Mouse (Mus musculus) midbrain, embryonic 15.5 days (tissue): ENCODE measurements around the gene Phf7. TPM values are rescaled to one million over a fixed set of nuclear protein-coding genes. Genes with fewer than 3 reads are reported as not detected.
A peak's percentile ranks its signal among the peaks of the same experiment; 100 is the strongest.

ENCODE experiments used
- ATAC-seq: fragments of 200-750 bp; cut with Nextera tagmentation; replicated peaks from 2 replicates; pipeline ENCODE4 v1.8.0; 2017; ENCODE audit warnings: moderate TSS enrichment
- H3K27ac ChIP-seq: fragments of 300-500 bp; sonication (generic); 2 replicates; pipeline ENCODE4 v1.5.1; 2015; ENCODE audit warnings: mild to moderate bottlenecking, inconsistent platforms
- H3K27me3 ChIP-seq: fragments of 300-500 bp; sonication (generic); replicated peaks from 2 replicates; pipeline ENCODE4 v1.6.1; 2015; ENCODE audit warnings: inconsistent platforms
- H3K36me3 ChIP-seq: fragments of 300-500 bp; sonication (generic); replicated peaks from 2 replicates; pipeline ENCODE4 v1.6.1; 2015; ENCODE audit warnings: inconsistent platforms
- H3K4me1 ChIP-seq: fragments of 300-500 bp; sonication (generic); 2 replicates; pipeline ENCODE4 v1.6.1; 2015; ENCODE audit warnings: inconsistent platforms
- H3K4me2 ChIP-seq: fragments of 300-500 bp; sonication (generic); 2 replicates; pipeline ENCODE4 v1.6.1; 2015; ENCODE audit warnings: inconsistent platforms, mild to moderate bottlenecking, moderate library complexity
- H3K4me3 ChIP-seq: fragments of 300-500 bp; sonication (generic); 2 replicates; pipeline ENCODE4 v1.5.1; 2015; ENCODE audit warnings: mild to moderate bottlenecking, inconsistent platforms
- H3K9ac ChIP-seq: fragments of 300-500 bp; sonication (generic); 2 replicates; pipeline ENCODE4 v1.6.1; 2015; ENCODE audit warnings: mild to moderate bottlenecking, inconsistent platforms
- H3K9me3 ChIP-seq: fragments of 300-500 bp; sonication (generic); 2 replicates; pipeline ENCODE4 v1.6.1; 2016; ENCODE audit warnings: inconsistent platforms
- WGBS: fragments of 180-500 bp; shearing (Covaris S2); methylation state at CpG from one replicate; pipeline ENCODE4 v1.1.7; 2015; ENCODE audit warnings: mixed read lengths; 5-methylcytosine and 5-hydroxymethylcytosine counted together
- polyA plus RNA-seq: library from polyadenylated mRNA; unstranded; fragments of >200 nt; fragmentation: Nextera tagmentation; extraction: Ambion mirVana; gene quantifications from 2 replicates; pipeline ENCODE4 v1.2.1, GENCODE M21; 2015

The Phf7 gene
- polyA plus RNA-seq, 1 experiment from 2014 or later: 9.9 TPM

DNA sequence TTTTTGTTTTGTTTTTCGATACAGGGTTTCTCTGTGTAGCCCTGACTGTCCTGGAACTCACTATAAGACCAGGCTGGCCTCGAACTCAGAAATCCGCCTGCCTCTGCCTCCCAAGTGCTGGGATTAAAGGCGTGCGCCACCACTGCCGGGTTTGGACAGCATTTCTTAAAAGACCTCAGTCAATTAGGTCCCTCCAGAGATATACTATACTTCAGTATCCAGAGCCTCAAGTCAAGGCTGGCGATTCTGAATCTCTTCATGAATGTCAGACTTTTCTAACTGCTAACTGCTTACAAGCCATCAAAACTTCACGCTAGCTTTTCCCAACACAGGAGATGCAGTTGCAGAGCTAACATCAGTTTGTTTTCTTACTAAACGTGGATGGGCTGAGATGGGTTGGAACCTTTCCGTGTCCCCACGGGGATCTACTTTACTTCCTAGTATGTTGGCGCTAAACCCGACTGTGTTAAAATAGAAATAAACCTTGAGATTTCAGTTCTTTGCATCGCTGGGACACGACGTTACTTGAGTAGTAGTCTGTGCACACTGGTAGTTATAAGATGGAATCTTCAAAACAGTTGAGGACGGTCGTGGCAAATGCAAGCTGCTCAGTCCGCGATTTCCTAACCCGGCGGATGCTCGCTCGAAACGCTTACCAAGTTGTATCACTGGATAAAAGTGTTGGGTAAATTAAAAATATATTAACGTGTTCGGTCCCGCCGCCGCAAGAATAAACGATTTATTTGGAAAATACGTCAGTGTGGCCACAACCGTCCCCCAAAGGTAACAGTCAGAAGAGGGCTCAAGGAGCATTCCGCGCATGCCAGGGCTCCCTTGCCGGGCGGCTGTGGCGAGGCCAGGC, 664 bp downstream of the Phf7 start:
- peaks cover 17% of the 10 kb centered on the region for H3K36me3 ChIP-seq
- 21% methylated on average over 38 of the region's 38 CpGs for WGBS
- H3K9ac ChIP-seq: peak overlapping the region; percentile 100
- H3K27ac ChIP-seq: peak overlapping the region; percentile 92
- peak overlapping the region; percentile 63 for H3K4me2 ChIP-seq
- H3K4me1 ChIP-seq: peaks cover 23% of the 10 kb centered on the region
- H3K27me3 ChIP-seq: no peaks in the 10 kb centered on the region
- peak overlapping the region; percentile 98 for H3K4me3 ChIP-seq
- H3K9me3 ChIP-seq: no peaks in the 10 kb centered on the region
- peak; percentile 25; the same call in 1 of the 2 replicates for ATAC-seq

DNA sequence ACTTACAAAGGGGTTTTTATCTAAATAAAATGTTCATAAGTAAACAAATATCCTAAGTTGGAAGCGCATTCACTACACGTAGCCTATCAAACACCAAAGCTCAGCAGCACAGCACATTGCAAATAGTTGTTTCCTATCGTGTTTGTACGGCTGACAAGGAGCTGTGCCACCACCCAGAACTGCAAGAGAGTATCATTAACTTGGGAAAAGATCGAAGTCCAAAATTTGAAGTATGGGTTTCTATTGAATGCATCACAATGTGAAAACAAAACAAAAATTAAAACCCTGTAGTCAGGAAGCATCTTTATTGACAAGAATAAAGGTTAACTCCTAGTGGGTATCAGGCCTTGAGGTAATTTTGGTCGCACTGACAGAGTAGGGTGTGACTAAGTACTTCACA, 2.7 kb downstream of the Phf7 start:
- Histone ChIP-seq H3K4me1 (peaks cover 22% of the 10 kb centered on the region), H3K36me3 (no peaks in the 10 kb centered on the region), H3K4me2 (no peak overlapping the region), H3K9me3 (no peaks in the 10 kb centered on the region), H3K27ac (no peak overlapping the region), H3K9ac (no peak overlapping the region), H3K27me3 (no peaks in the 10 kb centered on the region), H3K4me3 (no peak overlapping the region)
- ATAC-seq: no peak
- 92% methylated on average over 6 of the region's 6 CpGs for WGBS

DNA sequence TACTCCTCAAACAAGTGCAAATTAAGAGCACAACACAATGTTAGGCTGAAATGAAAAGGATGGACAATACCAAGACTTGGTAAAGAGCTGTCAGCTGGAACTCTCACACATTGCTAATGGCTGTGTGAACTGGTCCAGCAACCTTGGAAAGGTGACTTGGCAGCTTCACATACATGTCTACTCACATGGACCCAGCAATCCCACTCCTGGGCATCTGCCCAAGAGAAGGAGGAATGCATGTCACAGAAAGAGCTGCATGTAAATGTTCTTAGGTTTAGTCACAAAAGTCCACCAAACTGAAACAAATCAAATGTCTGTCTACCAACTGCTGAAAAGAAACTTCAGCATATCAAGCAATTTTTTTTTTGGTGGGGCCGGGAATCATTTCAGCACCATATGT, 5.2 kb downstream of the Phf7 start:
- 69% methylated on average over 1 of the region's 1 CpGs for WGBS
- ATAC-seq: no peak
- H3K4me3 ChIP-seq: no peak overlapping the region

DNA sequence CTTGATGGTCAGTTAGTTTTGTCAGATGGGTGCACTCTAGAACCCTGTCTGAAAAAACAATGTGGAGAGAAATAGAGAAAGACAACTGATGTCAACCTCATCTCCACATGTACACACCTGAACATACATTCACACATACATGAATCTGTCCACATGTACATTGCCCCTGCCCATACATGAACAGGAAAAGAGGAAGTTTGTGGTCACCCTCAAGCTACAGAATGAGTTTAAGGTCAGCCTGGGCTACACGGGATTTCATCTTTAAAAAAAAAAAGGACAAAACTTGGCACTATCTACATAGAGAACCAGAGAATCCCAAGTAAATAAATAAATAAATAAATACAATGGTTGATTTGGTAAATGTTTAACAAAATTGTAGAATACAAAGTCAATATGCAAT, 6.3 kb downstream of the Phf7 start:
- no peaks in the 10 kb centered on the region for H3K9me3 ChIP-seq
- no peak overlapping the region for H3K27ac ChIP-seq
- no peak for ATAC-seq
- H3K4me2 ChIP-seq: no peak overlapping the region
- WGBS: 95% methylated on average over 1 of the region's 1 CpGs
- H3K9ac ChIP-seq: no peak overlapping the region
- H3K27me3 ChIP-seq: no peaks in the 10 kb centered on the region
- no peaks in the 10 kb centered on the region for H3K36me3 ChIP-seq
- H3K4me3 ChIP-seq: no peak overlapping the region
- H3K4me1 ChIP-seq: peaks cover under 1% of the 10 kb centered on the region

More for the DNA sequence above, 5.2 kb downstream of the Phf7 start:
- H3K27ac ChIP-seq: no peak overlapping the region
- no peaks in the 10 kb centered on the region for H3K9me3 ChIP-seq
- no peaks in the 10 kb centered on the region for H3K36me3 ChIP-seq
- no peak overlapping the region for H3K9ac ChIP-seq
- H3K27me3 ChIP-seq: no peaks in the 10 kb centered on the region
- H3K4me1 ChIP-seq: peaks cover 9% of the 10 kb centered on the region
- H3K4me2 ChIP-seq: no peak overlapping the region

DNA sequence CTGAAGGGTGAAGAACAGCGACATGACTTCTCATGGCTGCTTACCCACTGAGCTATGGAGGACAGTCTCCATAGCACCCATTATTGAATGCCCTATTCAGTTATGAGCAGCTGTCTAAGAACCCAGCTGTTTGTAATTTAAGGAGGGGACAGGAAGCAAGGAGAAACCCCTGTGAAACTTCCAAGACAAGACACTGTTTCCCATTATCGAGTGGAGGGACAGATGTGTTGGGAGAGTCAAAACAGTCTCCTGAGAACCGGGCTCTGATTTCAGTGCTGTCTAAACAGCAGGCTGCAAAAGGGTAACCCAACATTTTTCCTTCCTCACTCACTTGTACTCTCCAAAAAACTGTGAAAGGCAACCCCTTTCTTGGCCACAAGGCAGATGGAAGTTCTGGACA, 10.6 kb downstream of the Phf7 start:
- Histone ChIP-seq H3K9ac (no peak overlapping the region), H3K27me3 (no peaks in the 10 kb centered on the region), H3K4me2 (no peak overlapping the region), H3K27ac (no peak overlapping the region), H3K4me3 (no peak overlapping the region), H3K4me1 (no peaks in the 10 kb centered on the region), H3K36me3 (no peaks in the 10 kb centered on the region), H3K9me3 (no peaks in the 10 kb centered on the region)
- WGBS: 87% methylated on average over 3 of the region's 3 CpGs
- ATAC-seq: no peak

DNA sequence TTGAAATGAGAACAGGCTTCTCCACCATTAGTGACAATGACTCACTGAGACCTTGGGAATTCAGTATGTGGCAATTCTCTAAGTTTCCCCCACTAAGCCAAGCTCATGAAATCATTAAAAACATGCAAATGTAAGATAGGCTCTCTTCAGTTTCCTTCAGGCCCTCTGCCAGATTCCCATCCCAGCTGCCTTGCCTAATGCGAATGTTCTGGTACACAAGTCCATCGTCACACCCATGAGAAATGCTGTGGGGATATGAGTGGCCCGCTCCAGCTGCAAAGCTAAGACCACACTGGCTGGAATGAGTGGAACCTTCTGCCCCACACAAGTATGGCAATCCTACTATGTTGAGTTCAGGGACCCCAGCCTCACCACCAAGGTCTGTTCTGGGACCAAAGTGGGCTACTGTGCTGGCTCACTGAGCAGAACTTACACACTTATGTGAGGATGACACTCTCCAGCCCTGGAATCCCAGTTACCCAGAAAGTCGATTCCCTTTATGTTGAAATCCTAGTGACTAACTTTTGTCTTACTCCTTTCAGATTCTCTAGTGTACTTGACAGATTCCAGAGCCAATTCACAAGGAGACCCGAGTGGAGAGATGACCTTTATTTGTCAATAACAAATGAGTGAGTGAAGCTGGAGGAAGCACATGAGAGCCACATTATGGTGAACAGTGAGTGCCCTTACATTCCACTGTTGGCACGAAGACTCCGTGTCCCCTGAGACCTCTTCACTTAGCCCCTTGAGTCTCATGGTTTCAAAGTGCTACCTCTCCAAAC, 13.8 kb downstream of the Phf7 start:
- Histone ChIP-seq H3K27ac (no peak overlapping the region), H3K9me3 (no peaks in the 10 kb centered on the region), H3K4me3 (no peak overlapping the region), H3K9ac (no peak overlapping the region), H3K4me2 (no peak overlapping the region), H3K4me1 (no peaks in the 10 kb centered on the region), H3K27me3 (no peaks in the 10 kb centered on the region), H3K36me3 (no peaks in the 10 kb centered on the region)
- ATAC-seq: no peak
- WGBS: 88% methylated on average over 7 of the region's 7 CpGs

DNA sequence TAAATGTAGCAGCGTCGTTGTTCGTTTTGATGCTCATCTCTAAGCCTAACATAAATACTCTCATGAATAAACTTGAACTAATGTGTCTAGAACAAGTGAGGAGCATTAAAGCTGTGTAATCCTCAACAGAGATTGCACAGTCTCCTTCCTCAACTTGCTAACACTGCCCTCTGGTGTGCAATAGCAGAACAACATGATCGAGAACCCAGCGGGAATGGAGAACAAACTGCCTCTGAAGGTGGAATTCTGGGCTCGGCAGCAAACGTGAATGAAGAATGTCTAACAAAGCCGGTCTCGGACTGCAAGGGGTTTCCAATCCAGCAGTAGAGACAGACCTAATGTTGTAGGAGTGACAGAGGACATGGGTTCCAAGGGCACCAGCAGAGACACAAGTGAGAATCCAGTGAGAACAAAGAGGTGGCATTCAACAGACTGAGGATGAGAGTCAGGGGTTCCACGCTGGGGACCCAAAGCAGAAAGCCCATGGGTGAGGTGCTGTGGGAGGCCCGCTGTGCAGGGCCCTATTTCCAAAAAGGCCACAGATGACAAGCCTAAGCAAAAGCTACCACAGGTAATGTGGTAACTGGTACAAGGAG, 17.0 kb downstream of the Phf7 start:
- H3K4me3 ChIP-seq: no peak overlapping the region
- H3K27ac ChIP-seq: no peak overlapping the region
- H3K9me3 ChIP-seq: no peaks in the 10 kb centered on the region
- 19% methylated on average over 11 of the region's 11 CpGs for WGBS
- peak overlapping the region; percentile 8; the same call in 1 of the 2 replicates for H3K4me2 ChIP-seq
- peak; percentile 50; the same call in 1 of the 2 replicates for ATAC-seq
- H3K36me3 ChIP-seq: no peaks in the 10 kb centered on the region
- no peaks in the 10 kb centered on the region for H3K4me1 ChIP-seq
- no peak overlapping the region for H3K9ac ChIP-seq
- no peaks in the 10 kb centered on the region for H3K27me3 ChIP-seq

DNA sequence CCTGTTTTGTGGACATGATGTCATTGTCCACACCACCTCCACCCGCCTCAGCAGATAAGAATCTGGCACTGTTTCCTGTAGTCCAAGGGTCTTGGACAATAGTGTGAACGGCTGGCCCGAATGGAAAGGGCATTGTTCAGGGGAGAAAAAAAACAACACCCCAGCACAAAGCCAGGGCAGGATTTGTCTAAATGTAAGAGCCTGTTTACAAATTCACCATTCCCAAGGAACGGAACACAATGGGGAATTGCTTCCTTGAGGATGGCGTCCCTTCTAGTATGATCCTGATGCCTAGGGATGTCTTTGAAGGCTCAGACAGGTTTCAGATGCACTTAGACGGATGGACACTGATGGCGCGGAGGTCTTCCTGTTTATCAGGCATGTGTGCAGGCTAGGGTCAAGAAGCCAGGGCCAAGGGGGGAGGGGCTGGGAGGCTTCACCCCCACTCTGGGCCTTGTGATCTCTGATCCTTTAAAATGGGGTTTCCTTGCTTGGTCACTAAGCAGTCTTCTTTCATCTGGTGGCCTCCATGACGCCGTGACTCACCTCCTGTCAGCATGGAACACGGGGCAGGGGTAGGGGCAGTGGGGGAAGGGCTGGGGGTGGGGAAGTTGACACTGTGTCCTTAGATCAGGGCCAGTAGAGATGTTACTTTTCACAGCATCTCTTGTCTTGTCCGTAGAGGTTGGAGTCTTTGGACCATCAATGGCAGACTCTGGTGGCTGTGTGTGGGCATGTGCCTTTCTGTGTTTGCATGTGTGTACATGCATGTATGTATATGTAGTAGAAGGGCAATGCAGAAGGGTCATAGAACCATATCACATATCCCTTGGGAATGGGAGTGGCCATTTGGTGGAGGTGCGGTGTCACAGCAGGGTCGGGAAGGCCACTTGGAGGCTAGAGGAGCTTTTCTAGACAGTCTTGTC, 17.8 kb downstream of the Phf7 start:
- no peak overlapping the region for H3K27ac ChIP-seq
- WGBS: 89% methylated on average over 14 of the region's 14 CpGs

DNA sequence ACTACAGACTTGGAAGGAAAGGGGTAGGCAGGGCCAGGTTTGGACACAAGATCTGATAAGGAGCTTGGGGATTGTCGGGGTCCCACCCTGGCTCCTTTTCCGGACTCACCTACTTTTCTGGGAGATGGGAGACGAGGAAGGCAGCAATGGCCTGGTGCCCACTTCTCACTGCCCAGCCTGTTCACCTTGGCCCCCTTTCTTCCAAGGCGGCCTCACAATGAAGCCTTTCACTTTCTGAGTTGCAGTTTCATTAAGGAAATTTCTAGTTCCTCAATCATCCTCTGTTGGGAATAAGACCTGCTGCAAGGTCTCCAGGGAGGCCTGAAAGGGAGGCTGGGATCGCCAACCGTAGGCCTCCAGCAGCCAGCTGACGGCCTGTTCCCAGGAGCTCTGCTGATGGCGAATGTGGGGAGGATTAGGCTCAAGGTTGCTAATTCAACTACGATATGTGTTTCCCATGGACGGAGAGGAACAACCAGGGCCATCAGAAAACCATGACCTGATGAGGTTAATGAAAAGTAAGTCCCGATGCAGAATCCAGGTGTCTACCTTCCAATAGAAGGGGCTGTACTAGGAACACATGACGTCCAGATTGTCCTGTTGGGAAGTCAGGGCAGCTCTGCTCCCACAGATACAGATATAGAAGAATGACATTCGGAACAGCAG, 18.6 kb downstream of the Phf7 start:
- 79% methylated on average over 13 of the region's 13 CpGs for whole genome bisulfite sequencing
- H3K4me3 ChIP-seq: no peak overlapping the region
- no peak overlapping the region for H3K4me2 ChIP-seq
- no peaks in the 10 kb centered on the region for H3K4me1 ChIP-seq
- no peaks in the 10 kb centered on the region for H3K36me3 ChIP-seq
- H3K9ac ChIP-seq: no peak overlapping the region
- H3K27ac ChIP-seq: no peak overlapping the region
- no peaks in the 10 kb centered on the region for H3K9me3 ChIP-seq
- H3K27me3 ChIP-seq: no peaks in the 10 kb centered on the region
- ATAC-seq: no peak

More for the DNA sequence above, 17.8 kb downstream of the Phf7 start:
- H3K4me3 ChIP-seq: no peak overlapping the region
- no peaks in the 10 kb centered on the region for H3K36me3 ChIP-seq
- 0 out of 2 replicates have a peak, but pooled peaks have one; percentile 33 for ATAC-seq
- H3K9me3 ChIP-seq: no peaks in the 10 kb centered on the region
- H3K9ac ChIP-seq: no peak overlapping the region
- no peaks in the 10 kb centered on the region for H3K4me1 ChIP-seq
- no peak overlapping the region for H3K4me2 ChIP-seq
- H3K27me3 ChIP-seq: no peaks in the 10 kb centered on the region

DNA sequence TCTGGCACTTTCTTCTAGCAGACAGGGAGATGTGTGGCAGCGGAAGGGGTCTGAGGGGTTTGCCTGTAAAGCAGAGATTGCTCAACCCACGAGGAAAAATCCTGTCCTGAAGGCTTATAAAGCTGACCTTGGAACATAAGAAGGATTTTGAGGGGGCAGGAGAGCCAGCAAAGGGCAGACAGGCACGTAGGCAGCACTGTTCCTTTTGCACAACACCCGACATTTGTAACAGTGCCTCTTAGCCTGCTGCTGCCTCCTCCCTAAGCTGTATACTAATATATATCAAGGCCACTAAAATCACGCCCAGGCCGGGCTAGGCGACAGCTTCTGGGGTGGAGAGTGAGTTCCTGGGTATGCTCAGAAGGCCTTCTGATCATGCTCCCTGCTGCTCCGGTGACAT, 20.7 kb downstream of the Phf7 start:
- WGBS: 75% methylated on average over 8 of the region's 8 CpGs
- H3K4me3 ChIP-seq: no peak overlapping the region
- H3K4me2 ChIP-seq: no peak overlapping the region
- H3K4me1 ChIP-seq: 0 out of 2 replicates have a peak, but pooled peaks cover 3% of the 10 kb centered on the region
- H3K36me3 ChIP-seq: no peaks in the 10 kb centered on the region
- ATAC-seq: no peak
- H3K9me3 ChIP-seq: no peaks in the 10 kb centered on the region
- H3K27ac ChIP-seq: no peak overlapping the region
- no peak overlapping the region for H3K9ac ChIP-seq
- H3K27me3 ChIP-seq: no peaks in the 10 kb centered on the region

DNA sequence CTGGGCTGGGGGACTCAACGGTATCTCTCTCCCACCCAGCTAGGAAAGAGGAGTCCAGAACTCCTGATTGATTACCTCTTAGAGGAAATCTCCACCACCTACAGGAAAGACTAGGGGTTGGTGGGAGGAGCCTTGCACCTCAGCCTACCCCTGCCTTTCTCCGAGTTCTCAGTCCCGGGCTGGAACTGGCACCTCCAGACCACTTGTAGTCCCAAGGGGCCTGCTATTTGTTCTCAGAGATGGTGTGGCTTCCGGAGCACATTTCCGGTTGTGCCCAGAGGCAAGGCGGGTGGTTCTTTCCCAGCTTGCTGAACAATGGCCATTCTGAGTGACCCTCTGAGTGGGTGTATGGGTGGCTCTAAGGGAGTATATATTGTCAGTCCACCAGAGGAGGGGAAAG, 22.9 kb downstream of the Phf7 start:
- H3K36me3 ChIP-seq: no peaks in the 10 kb centered on the region
- H3K4me1 ChIP-seq: 0 out of 2 replicates have a peak, but pooled peaks cover 3% of the 10 kb centered on the region
- no peak for ATAC-seq
- H3K9ac ChIP-seq: no peak overlapping the region
- WGBS: 71% methylated on average over 6 of the region's 6 CpGs
- no peaks in the 10 kb centered on the region for H3K27me3 ChIP-seq
- H3K4me3 ChIP-seq: no peak overlapping the region
- H3K9me3 ChIP-seq: no peaks in the 10 kb centered on the region
- H3K27ac ChIP-seq: no peak overlapping the region
- no peak overlapping the region for H3K4me2 ChIP-seq
